ENCODE assay signal across 16 mouse cellular contexts in genomic region chr11:78215709-78216317, GRCm38 (mm10). TPM values are rescaled to one million over a fixed set of nuclear protein-coding genes. Genes with fewer than 3 reads are reported as not detected.
DNase-seq lines count a peak whose midpoint lies in the region; ATAC-seq and TF ChIP-seq lines count a peak whose summit lies in the region.
"Had no signal": no experiment of that assay in that cellular context is flagged by ENCODE, and none has a peak within 500 bp of the region (broad histone marks: within the 10 kb centered on the region; RNA-seq: fewer than 3 reads in every experiment).

No protein-coding gene starts in this region.

- peak overlapping the region; percentile 84 for H3K27ac ChIP-seq in layer of hippocampus, adult 2 months
- 0 out of 2 replicates have a peak overlapping the region, but pooled peaks have one; percentile 28 for H3K27ac ChIP-seq in neural tube, embryonic 14.5 days (ENCODE audit: low read depth, low read length)
- H3K27ac ChIP-seq in embryonic facial prominence, embryonic 10.5 days (replicated peaks): no peak overlapping the region
- H3K27ac ChIP-seq in kidney, adult 2 months (ENCODE audit: insufficient read depth, low read depth, low read length): no peak overlapping the region
- H3K27ac ChIP-seq: embryonic facial prominence, embryonic 13.5 days; forebrain, embryonic 15.5 days; limb, embryonic 12.5 days; neural tube, embryonic 12.5 days had no signal

- TF ChIP-seq CTCF in layer of hippocampus, adult 2 months (conservative IDR thresholded peaks at IDR 0.05): no peak
- no peak for TF ChIP-seq CTCF in kidney, adult 2 months (conservative IDR thresholded peaks at IDR 0.05; ENCODE audit: insufficient read depth, insufficient read length, low read depth, low read length)

- no peaks in the 10 kb centered on the region for H3K4me1 ChIP-seq in neural tube, embryonic 14.5 days (ENCODE audit: control insufficient read depth, insufficient read depth, low read length)
- no peaks in the 10 kb centered on the region for H3K4me1 ChIP-seq in embryonic facial prominence, embryonic 10.5 days
- no peaks in the 10 kb centered on the region for H3K4me1 ChIP-seq in kidney, adult 2 months (ENCODE audit: control insufficient read depth, insufficient read depth, low read length)
- H3K4me1 ChIP-seq: embryonic facial prominence, embryonic 13.5 days; forebrain, embryonic 15.5 days; limb, embryonic 12.5 days; neural tube, embryonic 12.5 days had no signal

- no peaks in the 10 kb centered on the region for H3K9me3 ChIP-seq in neural tube, embryonic 14.5 days (ENCODE audit: control insufficient read depth, low read length)
- H3K9me3 ChIP-seq in embryonic facial prominence, embryonic 10.5 days: no peaks in the 10 kb centered on the region
- H3K9me3 ChIP-seq: embryonic facial prominence, embryonic 13.5 days; forebrain, embryonic 15.5 days; G1E; limb, embryonic 12.5 days; megakaryocyte, embryonic 14.5 days; neural tube, embryonic 12.5 days had no signal

- H3K27me3 ChIP-seq in neural tube, embryonic 14.5 days (ENCODE audit: control insufficient read depth, insufficient read depth, low read length): no peaks in the 10 kb centered on the region
- H3K27me3 ChIP-seq in embryonic facial prominence, embryonic 10.5 days (replicated peaks; ENCODE audit: low read depth, poor library complexity, severe bottlenecking): no peaks in the 10 kb centered on the region
- H3K27me3 ChIP-seq in kidney, adult 2 months (replicated peaks; ENCODE audit: control insufficient read depth, insufficient read depth, low read length): no peaks in the 10 kb centered on the region
- H3K27me3 ChIP-seq: embryonic facial prominence, embryonic 13.5 days; forebrain, embryonic 15.5 days; limb, embryonic 12.5 days; megakaryocyte, embryonic 14.5 days; neural tube, embryonic 12.5 days had no signal

- no peak overlapping the region for H3K9ac ChIP-seq in neural tube, embryonic 14.5 days (replicated peaks; ENCODE audit: low read depth, low read length)
- H3K9ac ChIP-seq: embryonic facial prominence, embryonic 13.5 days; forebrain, embryonic 15.5 days; limb, embryonic 12.5 days; neural tube, embryonic 12.5 days had no signal

- ATAC-seq in neural tube, embryonic 14.5 days (ENCODE audit: low read depth): peak; percentile 60; the same call in 1 of the 2 replicates
- ATAC-seq: forebrain, embryonic 15.5 days had no signal

- no peak overlapping the region for H3K4me2 ChIP-seq in neural tube, embryonic 14.5 days (ENCODE audit: low read depth, low read length)
- H3K4me2 ChIP-seq: embryonic facial prominence, embryonic 13.5 days; forebrain, embryonic 15.5 days; limb, embryonic 12.5 days; neural tube, embryonic 12.5 days had no signal

- peak in 1 of 2 experiments; percentile 41 for DNase-seq in layer of hippocampus, adult 2 months (ENCODE audit: low spot score in 2 of 2)
- DNase-seq in layer of hippocampus, postnatal 25 days (ENCODE audit: extremely low spot score in 1 of 2, low spot score in 1 of 2): no peak
- DNase-seq in 416B (ENCODE audit: low read depth): peak; percentile 22
- DNase-seq in CD8-positive naive resting alpha-beta T cell, adult 2 months (ENCODE audit: low read depth in 2 of 2, low spot score in 2 of 2): peak; percentile 32 to 53
- DNase-seq in embryonic facial prominence, embryonic 10.5 days (ENCODE audit: low spot score): no peak
- no peak for DNase-seq in kidney, adult 2 months
- DNase-seq: cerebellum, adult 11 months; kidney, postnatal 25 days; lung, adult 18-20 months had no signal

- no peak for TF ChIP-seq POLR2A in kidney, adult 2 months (IDR thresholded peaks at IDR 0.05; ENCODE audit: low read depth, low read length)

- WGBS in neural tube, embryonic 14.5 days: 68% methylated on average over 11 of the region's 11 CpGs
- WGBS in embryonic facial prominence, embryonic 10.5 days: 92% methylated on average over 11 of the region's 11 CpGs
- WGBS in kidney, adult 2 months: 79% methylated on average over 11 of the region's 11 CpGs

- H3K36me3 ChIP-seq in neural tube, embryonic 14.5 days (ENCODE audit: control insufficient read depth, insufficient read depth, low read length): peaks cover 88% of the 10 kb centered on the region
- peaks cover 100% of the 10 kb centered on the region for H3K36me3 ChIP-seq in embryonic facial prominence, embryonic 10.5 days (replicated peaks)
- H3K36me3 ChIP-seq in kidney, adult 2 months (ENCODE audit: control insufficient read depth, insufficient read depth, low read length): peaks cover 33% of the 10 kb centered on the region

- H3K4me3 ChIP-seq in layer of hippocampus, adult 2 months: no peak overlapping the region
- H3K4me3 ChIP-seq in neural tube, embryonic 14.5 days (ENCODE audit: low read depth, low read length): no peak overlapping the region
- H3K4me3 ChIP-seq in embryonic facial prominence, embryonic 10.5 days: no peak overlapping the region
- H3K4me3 ChIP-seq in kidney, adult 2 months (ENCODE audit: insufficient read depth, low read depth, low read length): no peak overlapping the region
- H3K4me3 ChIP-seq: embryonic facial prominence, embryonic 13.5 days; forebrain, embryonic 15.5 days; limb, embryonic 12.5 days; megakaryocyte, embryonic 14.5 days; neural tube, embryonic 12.5 days had no signal

RNA-seq across cellular contexts. Expression of gene Proca1, which starts 22.6 kb away (rescaled TPM):
- total RNA-seq in layer of hippocampus, adult 2 months (2021): 1 to 10 TPM; 3.7 to 5.5 TPM
- 1 to 10 TPM; 5.0 to 5.4 TPM for total RNA-seq in layer of hippocampus, postnatal 25 days (2021)
- 2.8 and 3.5 TPM in 2 replicates for polyA plus RNA-seq in neural tube, embryonic 14.5 days (2014; fragmentation: Nextera tagmentation; extraction: Ambion mirVana)
- 1.6 and 2.3 TPM in 2 replicates for polyA plus RNA-seq in embryonic facial prominence, embryonic 10.5 days (2016; fragmentation: Nextera tagmentation; extraction: Ambion mirVana)
- polyA plus RNA-seq in kidney, adult 2 months (2012; rRNA removed): 1.2 and 1.8 TPM in 2 replicates
- polyA plus RNA-seq: G1E had no signal

RNA-seq across cellular contexts. Expression of gene Rab34, which starts 27.6 kb away (rescaled TPM):
- total RNA-seq in layer of hippocampus, adult 2 months (2021): 10 to 100 TPM; 33.3 TPM
- total RNA-seq in layer of hippocampus, postnatal 25 days (2021): 10 to 100 TPM; 26.1 to 37.3 TPM
- 61.5 and 63.9 TPM in 2 replicates for polyA plus RNA-seq in neural tube, embryonic 14.5 days (2014; fragmentation: Nextera tagmentation; extraction: Ambion mirVana)
- polyA plus RNA-seq in embryonic facial prominence, embryonic 10.5 days (2016; fragmentation: Nextera tagmentation; extraction: Ambion mirVana): 107 and 123 TPM in 2 replicates
- 78.1 and 92.4 TPM in 2 replicates for polyA plus RNA-seq in kidney, adult 2 months (2012; rRNA removed)

RNA-seq across cellular contexts. Expression of gene Sdf2, which starts 29.7 kb away (rescaled TPM):
- 10 to 100 TPM; 66.8 to 69.1 TPM for total RNA-seq in layer of hippocampus, adult 2 months (2021)
- total RNA-seq in layer of hippocampus, postnatal 25 days (2021): 10 to 100 TPM; 61.1 to 69.4 TPM
- polyA plus RNA-seq in neural tube, embryonic 14.5 days (2014; fragmentation: Nextera tagmentation; extraction: Ambion mirVana): 98.1 and 107 TPM in 2 replicates
- polyA plus RNA-seq in embryonic facial prominence, embryonic 10.5 days (2016; fragmentation: Nextera tagmentation; extraction: Ambion mirVana): 43.5 and 44.9 TPM in 2 replicates
- polyA plus RNA-seq in kidney, adult 2 months (2012; rRNA removed): 127 and 129 TPM in 2 replicates

RNA-seq across cellular contexts. Expression of gene Supt6, which starts 30.0 kb away (rescaled TPM):
- 100 to 1,000 TPM; 132 to 137 TPM for total RNA-seq in layer of hippocampus, adult 2 months (2021)
- 100 to 1,000 TPM; 110 to 123 TPM for total RNA-seq in layer of hippocampus, postnatal 25 days (2021)
- polyA plus RNA-seq in neural tube, embryonic 14.5 days (2014; fragmentation: Nextera tagmentation; extraction: Ambion mirVana): 22.3 and 32.0 TPM in 2 replicates
- 39.2 TPM in 2 replicates for polyA plus RNA-seq in embryonic facial prominence, embryonic 10.5 days (2016; fragmentation: Nextera tagmentation; extraction: Ambion mirVana)
- 17.8 and 20.7 TPM in 2 replicates for polyA plus RNA-seq in kidney, adult 2 months (2012; rRNA removed)

RNA-seq across cellular contexts. Expression of gene Rpl23a, which starts 32.4 kb away (rescaled TPM):
- total RNA-seq in layer of hippocampus, adult 2 months (2021): 100 to 1,000 TPM; 747 to 755 TPM
- total RNA-seq in layer of hippocampus, postnatal 25 days (2021): 100 to 1,000 TPM; 678 to 771 TPM
- polyA plus RNA-seq in neural tube, embryonic 14.5 days (2014; fragmentation: Nextera tagmentation; extraction: Ambion mirVana): 906 and 951 TPM in 2 replicates
- 1,123 and 1,138 TPM in 2 replicates for polyA plus RNA-seq in embryonic facial prominence, embryonic 10.5 days (2016; fragmentation: Nextera tagmentation; extraction: Ambion mirVana)
- polyA plus RNA-seq in kidney, adult 2 months (2012; rRNA removed): 153 and 278 TPM in 2 replicates

Comparison
In these comparisons a context has a peak if more than half of its experiments do, and no peak if none do; other contexts are left out.
1. DNase-seq: peak in 416B (single experiment) and CD8-positive naive resting alpha-beta T cell, adult 2 months (2 of 2); none in layer of hippocampus, postnatal 25 days (0 of 2), embryonic facial prominence, embryonic 10.5 days (single experiment) and kidney, adult 2 months (single experiment).
2. H3K27ac ChIP-seq: peak in layer of hippocampus, adult 2 months (single experiment) and neural tube, embryonic 14.5 days (single experiment); none in embryonic facial prominence, embryonic 10.5 days (single experiment) and kidney, adult 2 months (single experiment).